Mouse (Mus musculus) MEL (cell line): ENCODE measurements around the gene Stc2. TPM values are rescaled to one million over a fixed set of nuclear protein-coding genes. Genes with fewer than 3 reads are reported as not detected.

Experiments used
- DNase-seq: peaks from one replicate; pipeline ENCODE4 v3.0.0; 2011; ENCODE audit warnings: low read depth, low spot score
- H3K27ac ChIP-seq: 2 replicates; pipeline ENCODE4 v1.5.1; 2012; ENCODE audit warnings: low read depth, mild to moderate bottlenecking, control low read depth, low read length, moderate library complexity; ENCODE audit not compliant: control insufficient read depth
- H3K27me3 ChIP-seq, 2 experiments: fragments of 150-350 bp in 1 of 2; sonication (generic) in 1 of 2; 2 replicates each; pipeline ENCODE4 v1.6.1; 2012; ENCODE audit warnings: low read length in 2 of 2, mild to moderate bottlenecking in 2 of 2, improper control_type of control experiment in 1 of 2, moderate library complexity in 1 of 2; ENCODE audit not compliant: insufficient read depth in 2 of 2, control insufficient read depth in 1 of 2
- H3K36me3 ChIP-seq, 2 experiments: 2 replicates each; pipeline ENCODE4 v1.6.1; 2012 to 2014; ENCODE audit warnings: low read length in 2 of 2, improper control_type of control experiment in 1 of 2, inconsistent platforms in 1 of 2, mild to moderate bottlenecking in 1 of 2; ENCODE audit not compliant: insufficient read depth in 2 of 2, control insufficient read depth in 1 of 2
- H3K4me1 ChIP-seq, 2 experiments: fragments of 150-350 bp in 1 of 2; sonication (generic) in 1 of 2; 2 replicates each; pipeline ENCODE4 v1.6.1; 2012; ENCODE audit warnings: low read length in 2 of 2, improper control_type of control experiment in 1 of 2, mild to moderate bottlenecking in 1 of 2; ENCODE audit not compliant: insufficient read depth in 2 of 2, control insufficient read depth in 1 of 2
- H3K4me3 ChIP-seq, 2 experiments: fragments of 150-350 bp in 1 of 2; sonication (generic) in 1 of 2; 2 replicates each; pipeline ENCODE4 v1.5.1; 2012; ENCODE audit warnings: low read depth in 2 of 2, low read length in 2 of 2, mild to moderate bottlenecking in 2 of 2, moderate library complexity in 2 of 2, control low read depth in 1 of 2, improper control_type of control experiment in 1 of 2; ENCODE audit not compliant: control insufficient read depth in 1 of 2, insufficient read depth in 1 of 2
- H3K79me2 ChIP-seq: 2 replicates; pipeline ENCODE4 v1.6.1; 2012; ENCODE audit warnings: mild to moderate bottlenecking, low read length, moderate library complexity; ENCODE audit not compliant: control insufficient read depth, poor library complexity, insufficient read depth
- H3K9ac ChIP-seq: 2 replicates; pipeline ENCODE4 v1.6.1; 2012; ENCODE audit warnings: low read depth, mild to moderate bottlenecking, control low read depth, low read length, moderate library complexity; ENCODE audit not compliant: control insufficient read depth, poor library complexity, severe bottlenecking
- H3K9me3 ChIP-seq: fragments of 150-350 bp; sonication (generic); replicated peaks from 2 replicates; pipeline ENCODE4 v1.6.1; 2012; ENCODE audit warnings: mild to moderate bottlenecking, low read length, improper control_type of control experiment, moderate library complexity; ENCODE audit not compliant: insufficient read depth
- BHLHE40 ChIP-seq: IDR thresholded peaks from 2 replicates; pipeline ENCODE4 v1.6.1; 2012; ENCODE audit warnings: low read depth, mild to moderate bottlenecking, inconsistent platforms, low read length, improper control_type of control experiment, borderline replicate concordance
- CHD2 ChIP-seq: IDR thresholded peaks from 2 replicates; pipeline ENCODE4 v1.6.1; 2011; ENCODE audit warnings: low read length, improper control_type of control experiment
- CTCF ChIP-seq, 3 experiments: IDR thresholded peaks in 2 of 3; conservative IDR thresholded peaks in 1 of 3; 2 replicates each; pipeline ENCODE4 v1.5.1; 2011 to 2012; ENCODE audit warnings: low read length in 3 of 3, low read depth in 2 of 3, mild to moderate bottlenecking in 2 of 3, improper control_type of control experiment in 1 of 3, inconsistent platforms in 1 of 3, mixed read lengths in 1 of 3, moderate library complexity in 1 of 3; ENCODE audit not compliant: control insufficient read depth in 1 of 3, insufficient read depth in 1 of 3, poor library complexity in 1 of 3, severe bottlenecking in 1 of 3
- E2F4 ChIP-seq: IDR thresholded peaks from 2 replicates; pipeline ENCODE4 v1.6.1; 2011; ENCODE audit warnings: low read depth, low read length, improper control_type of control experiment, borderline replicate concordance
- ELF1 ChIP-seq: IDR thresholded peaks from 2 replicates; pipeline ENCODE4 v1.6.1; 2014; ENCODE audit warnings: low read depth, mild to moderate bottlenecking, inconsistent platforms, low read length, improper control_type of control experiment, moderate library complexity
- EP300 ChIP-seq, 2 experiments: IDR thresholded peaks; 2 replicates each; pipeline ENCODE4 v1.6.1; 2011; ENCODE audit warnings: improper control_type of control experiment in 2 of 2, low read length in 2 of 2, low read depth in 1 of 2, mild to moderate bottlenecking in 1 of 2
- ETS1 ChIP-seq: IDR thresholded peaks from 2 replicates; pipeline ENCODE4 v1.6.1; 2012; ENCODE audit warnings: low read depth, mild to moderate bottlenecking, inconsistent platforms, low read length, improper control_type of control experiment, moderate library complexity
- GATA1 ChIP-seq: IDR thresholded peaks from 2 replicates; pipeline ENCODE4 v1.6.1; 2011; ENCODE audit warnings: low read depth, low read length, improper control_type of control experiment
- HCFC1 ChIP-seq: IDR thresholded peaks from 2 replicates; pipeline ENCODE4 v1.6.1; 2012; ENCODE audit warnings: low read depth, mild to moderate bottlenecking, inconsistent platforms, low read length, improper control_type of control experiment, moderate library complexity
- MAX ChIP-seq: IDR thresholded peaks from 2 replicates; pipeline ENCODE4 v1.6.1; 2011; ENCODE audit warnings: low read length, improper control_type of control experiment
- MAZ ChIP-seq: IDR thresholded peaks from 2 replicates; pipeline ENCODE4 v1.6.1; 2012; ENCODE audit warnings: low read depth, mild to moderate bottlenecking, inconsistent platforms, low read length, improper control_type of control experiment
- MXI1 ChIP-seq: IDR thresholded peaks from 2 replicates; pipeline ENCODE4 v1.6.1; 2011; ENCODE audit warnings: mild to moderate bottlenecking, low read depth, low read length, improper control_type of control experiment
- MYB ChIP-seq: IDR thresholded peaks from 2 replicates; pipeline ENCODE4 v1.6.1; 2011; ENCODE audit warnings: mild to moderate bottlenecking, low read depth, low read length, improper control_type of control experiment
- MYC ChIP-seq: IDR thresholded peaks from 2 replicates; pipeline ENCODE4 v1.6.1; 2011; ENCODE audit warnings: low read depth, mild to moderate bottlenecking, low read length, improper control_type of control experiment, moderate library complexity
- NELFE ChIP-seq: IDR thresholded peaks from 2 replicates; pipeline ENCODE4 v1.6.1; 2011; ENCODE audit warnings: low read depth, low read length, improper control_type of control experiment
- POLR2AphosphoS2 ChIP-seq: IDR thresholded peaks from 2 replicates; pipeline ENCODE4 v1.6.1; 2011; ENCODE audit warnings: low read length, improper control_type of control experiment
- POLR2AphosphoS5 ChIP-seq: IDR thresholded peaks from 2 replicates; pipeline ENCODE4 v1.6.1; 2012; ENCODE audit warnings: low read depth, borderline replicate concordance, mild to moderate bottlenecking, inconsistent platforms, low read length, moderate library complexity, mixed read lengths
- RCOR1 ChIP-seq: IDR thresholded peaks from 2 replicates; pipeline ENCODE4 v1.6.1; 2012; ENCODE audit warnings: low read depth, mild to moderate bottlenecking, inconsistent platforms, low read length, improper control_type of control experiment
- SIN3A ChIP-seq: IDR thresholded peaks from 2 replicates; pipeline ENCODE4 v1.6.1; 2012; ENCODE audit warnings: low read length, improper control_type of control experiment, inconsistent platforms
- SMC3 ChIP-seq: IDR thresholded peaks from 2 replicates; pipeline ENCODE4 v1.6.1; 2011; ENCODE audit warnings: low read depth, low read length, improper control_type of control experiment
- TAL1 ChIP-seq: IDR thresholded peaks from 2 replicates; pipeline ENCODE4 v1.6.1; 2012; ENCODE audit warnings: mild to moderate bottlenecking, inconsistent platforms, low read length, moderate library complexity, mixed read lengths
- TBP ChIP-seq: IDR thresholded peaks from 2 replicates; pipeline ENCODE4 v1.8.0; 2011; ENCODE audit warnings: low read depth, low read length, improper control_type of control experiment
- TCF12 ChIP-seq: IDR thresholded peaks from 2 replicates; pipeline ENCODE4 v1.6.1; 2014; ENCODE audit warnings: low read depth, mild to moderate bottlenecking, inconsistent platforms, low read length, improper control_type of control experiment, moderate library complexity
- UBTF ChIP-seq: IDR thresholded peaks from 2 replicates; pipeline ENCODE4 v1.6.1; 2012; ENCODE audit warnings: low read depth, mild to moderate bottlenecking, inconsistent platforms, low read length, improper control_type of control experiment, moderate library complexity, borderline replicate concordance; ENCODE audit not compliant: insufficient read depth
- USF1 ChIP-seq: IDR thresholded peaks from 2 replicates; pipeline ENCODE4 v1.6.1; 2014; ENCODE audit warnings: low read depth, mild to moderate bottlenecking, inconsistent platforms, low read length, improper control_type of control experiment, moderate library complexity
- USF2 ChIP-seq, 2 experiments: IDR thresholded peaks; 2 replicates each; pipeline ENCODE4 v1.6.1; 2011 to 2012; ENCODE audit warnings: improper control_type of control experiment in 2 of 2, low read length in 2 of 2, borderline replicate concordance in 1 of 2, inconsistent platforms in 1 of 2, low read depth in 1 of 2, mild to moderate bottlenecking in 1 of 2; ENCODE audit not compliant: insufficient read depth in 1 of 2
- ZNF384 ChIP-seq: IDR thresholded peaks from 2 replicates; pipeline ENCODE4 v1.6.1; 2012; ENCODE audit warnings: low read depth, mild to moderate bottlenecking, inconsistent platforms, low read length, improper control_type of control experiment
- polyA plus RNA-seq, 2 experiments: library from polyadenylated mRNA; stranded (reverse) in 1 of 2; unstranded in 1 of 2; fragments of >175 nt in 1 of 2; fragments of >200 nt in 1 of 2; gene quantifications; 2 replicates each; pipeline versions ENCODE4 v1.2.1 to v1.2.4; 2012; ENCODE audit warnings: low replicate concordance in 2 of 2, low read depth in 1 of 2; ENCODE audit not compliant: insufficient read length in 2 of 2, insufficient read depth in 1 of 2, missing spikeins in 1 of 2
- total RNA-seq: library from RNA; depleted of rRNA; stranded (reverse); fragments of 300-350 nt; gene quantifications from 2 replicates; pipeline ENCODE4 v1.2.3, GENCODE M21; 2012

Stc2 gene
- total and polyA plus RNA-seq, 3 experiments = 20.3 to 32.5 TPM; not detected in 1

- DNase-seq = peak; percentile 60
- H3K27ac ChIP-seq = peak overlapping the region; percentile 34; the same call in 1 of the 2 replicates
- peaks cover 0 to 11% of the 10 kb centered on the region in 2 experiments; a peak in 2 of 4 replicates for H3K36me3 ChIP-seq
- no peaks in the 10 kb centered on the region for H3K9me3 ChIP-seq
- TF ChIP-seq BHLHE40 = peak; percentile 73
- no peak for TF ChIP-seq USF2 (IDR thresholded peaks at IDR 0.05; ENCODE audit: borderline replicate concordance in 1 of 2, insufficient read depth in 1 of 2, low read depth in 1 of 2, low read length in 2 of 2)
- peak; percentile 85 to 90 for TF ChIP-seq EP300 (IDR thresholded peaks at IDR 0.05; ENCODE audit: low read depth in 1 of 2, low read length in 2 of 2)
- peak; percentile 72; the same call in 1 of the 2 replicates for TF ChIP-seq ETS1
- no peak for TF ChIP-seq E2F4
- TF ChIP-seq USF1 = 0 out of 2 replicates have a peak, but pooled peaks have one; percentile 7
- TF ChIP-seq MYB = no peak
- peak; percentile 90 for TF ChIP-seq TCF12
- TF ChIP-seq SIN3A = peak; percentile 20; the same call in 1 of the 2 replicates
- peak; percentile 97 for TF ChIP-seq RCOR1
- TF ChIP-seq MAZ = no peak
- no peak for TF ChIP-seq SMC3
- TF ChIP-seq POLR2AphosphoS5 = no peak
- TF ChIP-seq NELFE = no peak
- TF ChIP-seq TAL1 = peak; percentile 69
- no peak for TF ChIP-seq UBTF
- no peak for TF ChIP-seq TBP
- peak; percentile 92 for TF ChIP-seq GATA1
- H3K79me2 ChIP-seq = no peaks in the 10 kb centered on the region
- no peak overlapping the region for H3K4me3 ChIP-seq
- H3K9ac ChIP-seq = no peak overlapping the region
- no peaks in the 10 kb centered on the region for H3K27me3 ChIP-seq
- H3K4me1 ChIP-seq = peaks cover 12 to 20% of the 10 kb centered on the region in 2 experiments
These were observed 27.0 kb upstream of the Stc2 start for GRCm38 (mm10) chr11:31396638-31397417.

- TF ChIP-seq CTCF (IDR thresholded peaks at IDR 0.05 in 2 of 3, conservative IDR thresholded peaks at IDR 0.05 in 1 of 3; ENCODE audit: control insufficient read depth in 1 of 3, insufficient read depth in 1 of 3, low read depth in 2 of 3, low read length in 3 of 3, poor library complexity in 1 of 3, severe bottlenecking in 1 of 3) = no peak
- no peak for TF ChIP-seq CHD2
- TF ChIP-seq POLR2AphosphoS2 = no peak
- TF ChIP-seq RCOR1 = no peak
- peak; percentile 57; the same call in 1 of the 2 replicates for TF ChIP-seq TCF12
- no peak for TF ChIP-seq SMC3
- no peak for TF ChIP-seq HCFC1
- peak; percentile 81 for TF ChIP-seq ETS1
- TF ChIP-seq MAX = peak; percentile 70; the same call in 1 of the 2 replicates
- TF ChIP-seq GATA1 = peak; percentile 40; the same call in 1 of the 2 replicates
- peak; percentile 77 for TF ChIP-seq USF1
- TF ChIP-seq ELF1 = no peak
- TF ChIP-seq MXI1 = peak; percentile 48; the same call in 1 of the 2 replicates
- TF ChIP-seq EP300 (IDR thresholded peaks at IDR 0.05; ENCODE audit: low read depth in 1 of 2, low read length in 2 of 2) = peak; percentile 42 to 63; a peak in 3 of 4 replicates
- no peak for TF ChIP-seq MYC
- peak; percentile 67 for TF ChIP-seq TAL1
- no peak for TF ChIP-seq UBTF
- no peak for TF ChIP-seq ZNF384
- TF ChIP-seq SIN3A = peak; percentile 37; the same call in 1 of the 2 replicates
- no peak for TF ChIP-seq NELFE
- peaks cover 12 to 20% of the 10 kb centered on the region in 2 experiments for H3K4me1 ChIP-seq
- H3K79me2 ChIP-seq = no peaks in the 10 kb centered on the region
- no peak overlapping the region for H3K4me3 ChIP-seq
- H3K27ac ChIP-seq = no peak overlapping the region
- DNase-seq = peak; percentile 50
- no peak overlapping the region for H3K9ac ChIP-seq
- peaks cover 0 to 11% of the 10 kb centered on the region in 2 experiments; a peak in 2 of 4 replicates for H3K36me3 ChIP-seq
- H3K9me3 ChIP-seq = no peaks in the 10 kb centered on the region
- H3K27me3 ChIP-seq = no peaks in the 10 kb centered on the region
These were observed 24.2 kb upstream of the Stc2 start for GRCm38 (mm10) chr11:31394026-31394425.
